Comparison of ENCODE assay signal across 17 mouse cellular contexts in genomic region chr10:10395784-10396481, GRCm38 (mm10).
DNase-seq lines count a peak whose midpoint lies in the region; ATAC-seq and TF ChIP-seq lines count a peak whose summit lies in the region.
"Had no signal": no experiment of that assay in that cellular context is flagged by ENCODE, and none has a peak within 500 bp of the region (broad histone marks: within the 10 kb centered on the region; RNA-seq: fewer than 3 reads in every experiment).

No protein-coding gene starts in this region.

- WGBS in liver, embryonic 11.5 days = 50% methylated on average over 4 of the region's 4 CpGs

- no peaks in the 10 kb centered on the region for H3K27me3 ChIP-seq in liver, embryonic 11.5 days (replicated peaks; ENCODE audit: control insufficient read depth, insufficient read depth, low read length)
- H3K27me3 ChIP-seq: embryonic facial prominence, embryonic 15.5 days; forebrain, embryonic 13.5 days; midbrain, embryonic 12.5 days had no signal

- H3K4me1 ChIP-seq in liver, embryonic 11.5 days (replicated peaks; ENCODE audit: control insufficient read depth, insufficient read depth, low read length) = no peaks in the 10 kb centered on the region
- H3K4me1 ChIP-seq: embryonic facial prominence, embryonic 15.5 days; forebrain, embryonic 13.5 days; limb, embryonic 10.5 days; midbrain, embryonic 12.5 days had no signal

- peak; percentile 3 for DNase-seq in heart, adult 8-10 months (ENCODE audit: low spot score)
- no peak for DNase-seq in heart, adult 11 months
- peak; percentile 8 for DNase-seq in CD4-positive, CD25-positive, alpha-beta regulatory T cell, adult 2 months (ENCODE audit: low read depth, low spot score)
- no peak for DNase-seq in liver, embryonic 11.5 days (ENCODE audit: low spot score)
- DNase-seq in frontal cortex, postnatal 36 days (ENCODE audit: low spot score in 2 of 2) = no peak
- DNase-seq in lung, postnatal 36 days = no peak
- no peak for DNase-seq in layer of hippocampus, adult 2 months (ENCODE audit: low spot score in 2 of 2)
- DNase-seq: adrenal gland, postnatal 10 days; cerebellum, postnatal 36 days; gastrocnemius, adult 2 months; kidney, postnatal 10 days; right cerebral cortex, postnatal 25 days had no signal

- no peak overlapping the region for H3K27ac ChIP-seq in liver, embryonic 11.5 days (ENCODE audit: low read depth, low read length)
- H3K27ac ChIP-seq in layer of hippocampus, adult 2 months = no peak overlapping the region
- H3K27ac ChIP-seq: embryonic facial prominence, embryonic 15.5 days; forebrain, embryonic 13.5 days; gastrocnemius, adult 2 months; limb, embryonic 10.5 days; midbrain, embryonic 12.5 days had no signal

- H3K9me3 ChIP-seq in liver, embryonic 11.5 days (ENCODE audit: control insufficient read depth, low read length) = no peaks in the 10 kb centered on the region
- H3K9me3 ChIP-seq: embryonic facial prominence, embryonic 15.5 days; forebrain, embryonic 13.5 days; limb, embryonic 10.5 days; midbrain, embryonic 12.5 days had no signal

- peak; percentile 56; the same call in 1 of the 2 replicates for ATAC-seq in liver, embryonic 11.5 days (replicated peaks; ENCODE audit: low FRiP score)
- ATAC-seq in megakaryocyte progenitor cell, adult 5-6 weeks (replicated peaks; ENCODE audit: poor library complexity) = peak; percentile 92
- ATAC-seq: forebrain, embryonic 13.5 days had no signal

- H3K36me3 ChIP-seq in liver, embryonic 11.5 days (ENCODE audit: control insufficient read depth, insufficient read depth, low read length) = no peaks in the 10 kb centered on the region
- H3K36me3 ChIP-seq: embryonic facial prominence, embryonic 15.5 days; limb, embryonic 10.5 days; midbrain, embryonic 12.5 days had no signal

- TF ChIP-seq CTCF in layer of hippocampus, adult 2 months (conservative IDR thresholded peaks at IDR 0.05) = no peak

- no peak overlapping the region for H3K4me2 ChIP-seq in liver, embryonic 11.5 days
- H3K4me2 ChIP-seq: embryonic facial prominence, embryonic 15.5 days; forebrain, embryonic 13.5 days; midbrain, embryonic 12.5 days had no signal

- no peak overlapping the region for H3K4me3 ChIP-seq in liver, embryonic 11.5 days (ENCODE audit: low read depth, low read length)
- H3K4me3 ChIP-seq in layer of hippocampus, adult 2 months = no peak overlapping the region
- H3K4me3 ChIP-seq: embryonic facial prominence, embryonic 15.5 days; forebrain, embryonic 13.5 days; gastrocnemius, adult 2 months; limb, embryonic 10.5 days; midbrain, embryonic 12.5 days had no signal

- no peak overlapping the region for H3K9ac ChIP-seq in liver, embryonic 11.5 days (ENCODE audit: low read depth, low read length)
- H3K9ac ChIP-seq: embryonic facial prominence, embryonic 15.5 days; forebrain, embryonic 13.5 days; midbrain, embryonic 12.5 days had no signal

Comparison
In these comparisons a context has a peak if more than half of its experiments do, and no peak if none do; other contexts are left out.
1. DNase-seq: peak in heart, adult 8-10 months (single experiment) and CD4-positive, CD25-positive, alpha-beta regulatory T cell, adult 2 months (single experiment); none in heart, adult 11 months (single experiment), liver, embryonic 11.5 days (single experiment), frontal cortex, postnatal 36 days (0 of 2), lung, postnatal 36 days (single experiment) and layer of hippocampus, adult 2 months (0 of 2).